Mouse (Mus musculus) thymus, postnatal 0 days (tissue): ENCODE results near the gene 2010300C02Rik. TPM values are rescaled to one million over a fixed set of nuclear protein-coding genes. Genes with fewer than 3 reads are reported as not detected.

Experiments used
- DNase-seq: peaks from one replicate; pipeline ENCODE4 v3.0.0-alpha.2; 2015; ENCODE audit warnings: low spot score
- polyA plus RNA-seq: library from polyadenylated mRNA; unstranded; fragments of >200 nt; fragmentation: Nextera tagmentation; extraction: Ambion mirVana; gene quantifications from 2 replicates; pipeline ENCODE4 v1.2.1, GENCODE M21; 2015

The 2010300C02Rik gene
- polyA plus RNA-seq, 1 experiment from 2014 or later: 10.7 TPM

- DNase-seq: no peak
Measured at GRCm38 (mm10) chr1:37583795-37584464, 136.0 kb downstream of the 2010300C02Rik start.

GRCm38 (mm10) chr1:37583167-37583566 lies 136.7 kb downstream of the 2010300C02Rik start:
- no peak for DNase-seq

GRCm38 (mm10) chr1:37579686-37580085 lies 140.2 kb downstream of the 2010300C02Rik start:
- no peak for DNase-seq

GRCm38 (mm10) chr1:37572528-37573272 lies 147.2 kb downstream of the 2010300C02Rik start:
- no peak for DNase-seq

- no peak for DNase-seq
Measured at GRCm38 (mm10) chr1:37568379-37568778, 151.5 kb downstream of the 2010300C02Rik start.

GRCm38 (mm10) chr1:37566754-37567153 lies 153.1 kb downstream of the 2010300C02Rik start:
- no peak for DNase-seq

- no peak for DNase-seq
Measured at GRCm38 (mm10) chr1:37566344-37566743, 153.5 kb downstream of the 2010300C02Rik start.

- DNase-seq: no peak
Measured at GRCm38 (mm10) chr1:37565396-37565795, 154.5 kb downstream of the 2010300C02Rik start.

- no peak for DNase-seq
Measured at GRCm38 (mm10) chr1:37561955-37562354, 157.9 kb downstream of the 2010300C02Rik start.

Other genes starting within 250 kb of the 2010300C02Rik start
- 12.7 and 14.7 TPM in 2 replicates for gene Mgat4a, start 179.1 kb downstream of the 2010300C02Rik start, polyA plus RNA-seq
- gene Tsga10, start 146.3 kb upstream of the 2010300C02Rik start, polyA plus RNA-seq: 7.1 and 8.0 TPM in 2 replicates
- 5.7 and 7.0 TPM in 2 replicates for gene Lipt1, start 151.7 kb upstream of the 2010300C02Rik start, polyA plus RNA-seq
- gene Mitd1, start 170.3 kb upstream of the 2010300C02Rik start, polyA plus RNA-seq: 54.6 and 56.0 TPM in 2 replicates
- 318 and 335 TPM in 2 replicates for gene Mrpl30, start 170.4 kb upstream of the 2010300C02Rik start, polyA plus RNA-seq
- 0.22 and 0.25 TPM in 2 replicates for gene Lyg2, start 196.4 kb upstream of the 2010300C02Rik start, polyA plus RNA-seq
- gene Lyg1, start 237.7 kb upstream of the 2010300C02Rik start, polyA plus RNA-seq: 0.30 and 0.59 TPM in 2 replicates